Mouse (Mus musculus): ENCODE measurements around the gene Phka2.

The Phka2 gene

DNA sequence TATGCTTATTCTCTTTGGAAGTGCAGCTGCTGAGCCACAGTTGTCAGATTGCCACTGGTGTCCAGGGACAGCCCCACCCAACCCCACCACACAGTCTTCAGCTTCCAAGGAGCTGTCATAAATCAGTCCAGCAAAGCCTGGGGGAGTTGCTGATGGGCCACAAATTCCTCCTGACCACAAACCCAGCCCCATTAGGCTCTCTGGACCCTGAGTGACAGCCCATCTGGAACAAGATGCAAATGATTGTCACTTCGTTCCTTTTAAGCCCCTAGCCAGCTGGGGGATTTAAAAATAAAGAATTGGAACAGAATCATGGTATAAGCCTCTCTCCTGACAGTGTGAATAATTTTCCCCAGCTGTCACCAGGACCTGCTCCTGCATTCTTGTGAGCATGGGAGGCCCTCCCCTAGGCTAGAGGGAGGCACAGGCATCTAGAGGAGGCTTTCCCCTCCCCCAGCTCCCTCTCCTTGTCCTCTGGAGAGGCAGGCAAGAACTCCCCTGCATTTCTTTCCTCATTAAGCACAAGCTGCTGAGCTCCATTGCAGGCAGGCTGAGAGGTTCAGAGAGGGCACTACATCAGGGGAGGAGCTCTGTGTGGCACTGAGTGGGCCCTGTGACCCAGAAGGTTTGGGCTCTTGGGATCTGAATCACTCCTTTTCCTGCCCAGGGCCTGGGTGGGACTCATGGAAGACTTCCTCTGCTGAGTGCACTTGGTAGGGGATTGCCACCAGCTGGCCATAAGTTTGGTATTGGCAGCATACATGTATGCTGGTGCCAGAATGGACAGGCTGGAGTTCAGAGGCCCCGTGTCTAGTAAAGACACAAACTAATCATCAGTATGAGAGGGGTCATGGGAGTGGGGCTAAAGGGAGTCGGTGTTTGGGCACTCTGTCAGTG is 96.8 kb downstream of the Phka2 start:
- peak in 1 of 2 experiments; percentile 20 for DNase-seq (ENCODE audit: low spot score in 2 of 2)

GRCm38 (mm10) chrX:160601053-160601452 is 99.1 kb downstream of the Phka2 start:
- no peak for DNase-seq (ENCODE audit: low spot score in 2 of 2)

DNA sequence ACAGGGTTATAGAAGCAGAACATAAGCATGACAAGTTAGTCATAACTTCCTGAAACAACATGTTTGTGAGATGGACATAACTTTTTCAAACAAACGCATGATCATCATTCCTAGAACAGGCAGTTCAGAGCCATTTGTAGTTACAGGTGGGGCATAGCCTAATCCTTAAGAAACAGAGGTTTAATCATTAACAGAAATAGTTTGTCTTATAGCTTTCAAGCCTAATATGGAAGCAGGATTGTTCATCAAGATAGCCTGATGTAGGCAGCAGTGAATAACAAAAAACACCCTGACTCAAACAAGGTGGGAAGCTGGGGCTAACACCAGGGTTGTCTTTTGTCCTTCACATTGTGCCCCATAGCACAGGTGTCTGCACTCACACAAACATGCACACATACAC is 100.8 kb downstream of the Phka2 start:
- no peak for DNase-seq (ENCODE audit: low spot score in 2 of 2)

DNA sequence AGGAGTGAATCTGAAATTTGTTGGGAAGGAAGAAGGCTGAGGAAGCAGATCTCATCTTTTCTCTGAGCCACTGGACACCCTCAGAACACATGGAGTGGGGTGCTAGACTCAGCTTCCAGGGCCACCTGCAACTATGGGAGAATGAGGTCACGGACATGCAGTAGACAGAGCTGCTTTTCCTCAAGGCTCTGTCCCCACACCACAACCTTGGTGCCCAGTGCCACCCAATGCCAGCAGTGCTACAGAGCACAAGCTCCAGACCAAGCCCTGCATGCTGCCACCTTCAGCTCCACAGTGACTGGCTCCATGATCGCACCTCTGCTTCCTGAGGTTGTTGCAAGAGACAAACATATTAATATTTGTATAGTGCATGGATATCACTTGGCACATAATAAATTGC is 101.3 kb downstream of the Phka2 start:
- DNase-seq (ENCODE audit: low spot score in 2 of 2), result no peak

GRCm38 (mm10) chrX:160603981-160604541 is 102.1 kb downstream of the Phka2 start:
- DNase-seq (ENCODE audit: low spot score in 2 of 2), result no peak

DNA sequence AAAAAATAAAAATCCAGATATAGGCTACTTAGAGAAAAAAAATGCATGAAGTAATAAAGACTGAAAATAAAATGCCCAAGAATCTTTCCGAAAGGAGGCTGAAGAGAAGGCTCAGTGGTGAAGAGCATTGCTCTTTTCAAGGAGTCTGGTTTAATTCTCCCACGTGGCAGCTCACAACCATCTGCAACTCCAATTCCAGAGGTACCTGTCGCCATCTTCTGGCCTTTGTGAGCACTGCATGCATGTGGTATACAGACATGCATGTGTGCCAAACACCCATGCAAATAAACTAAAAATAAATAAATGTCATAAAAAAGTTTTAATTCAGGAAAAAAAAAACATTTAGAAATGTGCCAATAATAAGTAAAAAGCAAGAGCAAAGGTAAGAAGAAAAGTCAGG is 107.9 kb downstream of the Phka2 start:
- no peak for DNase-seq (ENCODE audit: low spot score in 2 of 2)

DNA sequence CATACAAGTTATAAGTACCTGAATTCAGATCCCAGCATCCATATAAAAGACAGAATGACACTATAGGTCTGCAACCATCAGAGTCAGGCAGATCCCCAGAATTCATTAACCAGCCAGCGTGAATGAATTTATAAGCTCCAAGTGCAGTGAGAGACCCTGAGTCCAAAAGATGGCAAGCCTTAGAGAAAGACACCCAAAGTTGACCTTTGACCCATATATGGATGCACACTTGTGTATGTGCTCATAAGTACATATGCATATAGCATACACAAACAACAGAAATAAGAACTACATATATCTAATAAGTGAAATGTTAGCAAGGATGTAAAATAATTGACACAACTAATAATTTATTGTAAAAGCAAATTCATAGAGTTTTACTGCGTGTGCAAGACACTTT is 108.5 kb downstream of the Phka2 start:
- no peak for DNase-seq (ENCODE audit: low spot score in 2 of 2)

- DNase-seq (ENCODE audit: low spot score in 2 of 2), result no peak
These were observed 109.1 kb downstream of the Phka2 start for GRCm38 (mm10) chrX:160610882-160611644.

All from urinary bladder, postnatal 4 days (tissue).